Mouse (Mus musculus): Measurements from ENCODE around the gene Ndufa11.

GRCm38 (mm10) chr17:56716655-56717362, 758 bp upstream of the Ndufa11 start:
- TF ChIP-seq HCFC1 (IDR thresholded peaks at IDR 0.05; ENCODE audit: borderline replicate concordance, insufficient read depth, low read length) (no peak), ZNF384 (IDR thresholded peaks at IDR 0.05; ENCODE audit: low read depth, low read length) (no peak), CHD2 (IDR thresholded peaks at IDR 0.05; ENCODE audit: low read depth, low read length) (no peak), MAFK (IDR thresholded peaks at IDR 0.05; ENCODE audit: insufficient read depth, low read depth, low read length) (no peak), ZC3H11A (IDR thresholded peaks at IDR 0.05; ENCODE audit: borderline replicate concordance, low read depth, low read length) (no peak)
